Mouse (Mus musculus) midbrain, embryonic 11.5 days (tissue): ENCODE measurements around the gene Tmem141. TPM values are rescaled to one million over a fixed set of nuclear protein-coding genes. Genes with fewer than 3 reads are reported as not detected.

Experiments used
- ATAC-seq: fragments of 200-750 bp; cut with Nextera tagmentation; 2 replicates; pipeline ENCODE4 v1.8.0; 2017; ENCODE audit warnings: moderate TSS enrichment, moderate library complexity; ENCODE audit not compliant: low FRiP score
- DNase-seq: peaks from one replicate; pipeline ENCODE4 v3.0.0; 2015; ENCODE audit warnings: low spot score; ENCODE audit errors: missing footprints
- H3K27ac ChIP-seq: fragments of 300-500 bp; sonication (generic); 2 replicates; pipeline ENCODE4 v1.5.1; 2014; ENCODE audit warnings: low read depth, low read length
- H3K27me3 ChIP-seq: fragments of 300-500 bp; sonication (generic); 2 replicates; pipeline ENCODE4 v1.6.1; 2014; ENCODE audit warnings: mild to moderate bottlenecking, low read length, moderate library complexity, mixed read lengths; ENCODE audit not compliant: control insufficient read depth, insufficient read depth
- H3K36me3 ChIP-seq: fragments of 300-500 bp; sonication (generic); 2 replicates; pipeline ENCODE4 v1.6.1; 2014; ENCODE audit warnings: mild to moderate bottlenecking, low read length, moderate library complexity, mixed read lengths; ENCODE audit not compliant: control insufficient read depth, insufficient read depth
- H3K4me1 ChIP-seq: fragments of 300-500 bp; sonication (generic); 2 replicates; pipeline ENCODE4 v1.6.1; 2014; ENCODE audit warnings: low read length; ENCODE audit not compliant: control insufficient read depth, insufficient read depth
- H3K4me2 ChIP-seq: fragments of 300-500 bp; sonication (generic); 2 replicates; pipeline ENCODE4 v1.6.1; 2014; ENCODE audit warnings: mild to moderate bottlenecking, moderate library complexity
- H3K4me3 ChIP-seq: fragments of 300-500 bp; sonication (generic); 2 replicates; pipeline ENCODE4 v1.5.1; 2014; ENCODE audit warnings: low read depth, low read length
- H3K9ac ChIP-seq: fragments of 300-500 bp; sonication (generic); 2 replicates; pipeline ENCODE4 v1.6.1; 2014; ENCODE audit warnings: low read length
- H3K9me3 ChIP-seq: fragments of 300-500 bp; sonication (generic); 2 replicates; pipeline ENCODE4 v1.6.1; 2016; ENCODE audit warnings: low read length; ENCODE audit not compliant: control insufficient read depth
- WGBS: fragments of 180-500 bp; shearing (Covaris S2); extraction: QIAGEN DNeasy Blood & Tissue Kit; methylation state at CpG from one replicate; pipeline ENCODE4 v1.1.7; 2014; 5-methylcytosine and 5-hydroxymethylcytosine counted together
- polyA plus RNA-seq: library from polyadenylated mRNA; unstranded; fragments of >200 nt; fragmentation: Nextera tagmentation; extraction: Ambion mirVana; gene quantifications from 2 replicates; pipeline ENCODE4 v1.2.1, GENCODE M21; 2014

Gene Tmem141
- 17.9 and 19.1 TPM in 2 replicates for polyA plus RNA-seq

DNA sequence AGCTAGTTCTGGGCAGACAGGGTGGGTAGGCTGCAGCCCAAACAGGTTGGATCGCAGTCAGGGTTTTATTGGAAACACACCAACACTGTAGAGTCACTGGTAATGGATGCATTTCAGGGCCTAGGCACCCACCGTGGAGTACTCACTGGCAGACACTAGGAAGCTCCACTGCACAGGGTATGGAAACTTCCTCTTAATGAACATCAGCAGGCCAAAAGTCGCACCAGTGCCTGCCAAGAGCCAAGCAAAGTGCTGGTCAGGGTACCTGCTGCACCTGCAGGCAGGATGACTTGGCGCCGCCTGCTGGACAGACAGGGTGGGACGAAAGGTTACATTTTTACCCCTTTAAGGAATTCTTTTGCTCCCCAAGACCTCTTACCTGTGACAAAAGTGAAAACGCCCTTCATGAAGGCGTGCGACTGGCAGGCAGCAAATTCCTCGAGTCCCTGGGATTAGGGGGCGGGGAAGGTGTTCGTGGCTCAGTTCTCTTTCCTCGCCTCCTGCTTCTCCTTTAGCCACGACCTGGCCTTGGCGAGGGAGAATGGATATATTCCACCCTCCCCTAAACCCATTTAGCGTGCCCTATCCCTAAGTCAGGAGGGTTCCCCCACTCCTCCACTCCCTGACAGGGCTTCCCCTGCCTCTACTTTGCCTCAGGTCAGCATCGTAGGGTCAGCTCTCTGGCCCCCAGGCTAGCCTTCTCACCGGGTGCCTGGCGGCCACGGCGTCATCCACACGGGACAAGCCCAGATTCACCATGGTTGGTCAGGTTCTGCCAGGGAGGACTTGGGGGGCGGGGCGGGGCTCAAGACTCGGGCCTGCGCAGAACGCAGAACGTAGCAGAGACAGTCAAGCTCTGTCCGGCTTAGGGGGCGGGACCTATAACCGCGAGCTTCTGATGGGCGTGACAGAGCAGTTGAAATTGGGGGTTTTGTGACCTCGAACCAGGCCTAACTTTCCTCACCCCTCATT is at the start of gene Tmem141:
TSS of gene Tmem141 (minus strand) at position 777 of the 972 bp plus-strand sequence.
- Histone ChIP-seq H3K9me3 (no peaks in the 10 kb centered on the region), H3K4me2 (peak within 1 kb of the TSS; percentile 58), H3K27ac (no peak within 1 kb of the TSS), H3K9ac (peak within 1 kb of the TSS; percentile 46), H3K27me3 (peaks cover 10% of the 10 kb centered on the region), H3K36me3 (no peaks in the 10 kb centered on the region), H3K4me1 (no peaks in the 10 kb centered on the region), H3K4me3 (peak within 1 kb of the TSS; percentile 35)
- DNase-seq (peak; percentile 97), ATAC-seq (peak; percentile 93)
- 5% methylated on average over 34 of the region's 34 CpGs for WGBS

DNA sequence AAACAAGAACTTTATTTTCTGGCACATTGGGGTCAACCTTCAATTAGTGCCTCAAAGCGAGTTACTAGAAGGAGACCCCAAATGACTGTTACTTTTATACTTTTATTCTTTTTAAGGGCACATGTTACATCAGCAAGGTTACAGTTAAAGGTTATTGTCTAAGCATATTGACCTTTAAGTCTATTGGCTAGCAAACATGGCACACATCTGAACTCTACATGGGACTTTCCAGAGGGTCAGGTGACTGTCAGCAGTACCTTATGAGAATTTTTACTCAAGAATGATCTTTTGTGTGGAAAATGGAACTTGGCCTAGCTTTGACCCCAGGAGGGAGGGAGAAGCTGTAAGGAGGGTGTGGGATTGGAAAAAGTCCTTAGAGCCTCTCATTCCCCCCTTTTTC is 44.7 kb upstream of the Tmem141 start:
- ATAC-seq: no peak
- 77% methylated on average over 1 of the region's 1 CpGs for whole genome bisulfite sequencing
- Histone ChIP-seq H3K9ac (no peak overlapping the region), H3K4me2 (no peak overlapping the region), H3K36me3 (no peaks in the 10 kb centered on the region), H3K27me3 (no peaks in the 10 kb centered on the region), H3K4me3 (no peak overlapping the region), H3K9me3 (no peaks in the 10 kb centered on the region), H3K4me1 (no peaks in the 10 kb centered on the region), H3K27ac (no peak overlapping the region)
- no peak for DNase-seq

DNA sequence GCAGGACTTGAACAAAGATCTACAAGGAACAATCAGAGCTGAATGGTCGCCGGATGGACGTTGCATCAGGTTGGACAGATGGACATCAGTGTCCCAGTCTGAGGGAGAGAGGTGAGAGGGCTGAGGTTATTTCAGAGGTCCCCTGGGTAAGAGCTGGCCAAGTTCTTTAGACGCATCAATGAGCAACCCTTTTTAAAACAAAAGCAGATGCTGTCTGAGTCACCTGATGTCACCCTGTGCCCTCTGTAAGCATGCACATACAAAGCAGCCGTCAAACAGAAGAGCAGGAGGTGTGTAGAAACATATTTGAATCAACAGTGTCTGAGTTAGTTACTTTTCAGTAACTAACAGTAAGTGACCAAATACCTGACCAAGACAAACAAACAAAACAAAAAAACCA is 42.3 kb upstream of the Tmem141 start:
- H3K27ac ChIP-seq: no peak overlapping the region
- H3K4me3 ChIP-seq: no peak overlapping the region
- H3K9me3 ChIP-seq: no peaks in the 10 kb centered on the region
- H3K4me2 ChIP-seq: no peak overlapping the region
- WGBS: 90% methylated on average over 5 of the region's 5 CpGs
- ATAC-seq (no peak), DNase-seq (no peak)
- no peaks in the 10 kb centered on the region for H3K36me3 ChIP-seq
- no peak overlapping the region for H3K9ac ChIP-seq
- H3K27me3 ChIP-seq: no peaks in the 10 kb centered on the region
- no peaks in the 10 kb centered on the region for H3K4me1 ChIP-seq

DNA sequence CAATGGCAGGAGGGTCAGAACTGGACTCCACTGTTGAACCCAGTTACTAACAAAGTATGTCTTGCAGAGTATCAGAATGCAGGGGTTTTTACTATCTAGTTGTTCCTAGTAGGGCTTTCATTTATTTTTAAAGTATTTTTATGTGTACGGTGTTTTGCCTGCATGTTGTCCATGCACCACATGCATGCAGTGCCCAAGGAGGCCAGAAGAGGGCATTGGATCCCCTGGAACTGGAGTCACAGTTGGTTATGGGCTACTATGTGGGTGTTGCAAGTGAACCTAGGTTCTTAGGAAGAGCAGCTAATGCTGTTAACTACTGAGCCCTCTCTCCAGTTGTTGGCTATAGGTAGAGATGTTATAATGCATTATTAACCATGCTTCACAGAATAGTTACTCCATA is 41.7 kb upstream of the Tmem141 start:
- H3K9me3 ChIP-seq: no peaks in the 10 kb centered on the region
- H3K4me2 ChIP-seq: no peak overlapping the region
- no peaks in the 10 kb centered on the region for H3K27me3 ChIP-seq
- ATAC-seq (no peak), DNase-seq (no peak)
- WGBS: 62% methylated on average over 1 of the region's 1 CpGs
- no peak overlapping the region for H3K27ac ChIP-seq
- no peaks in the 10 kb centered on the region for H3K4me1 ChIP-seq
- no peak overlapping the region for H3K9ac ChIP-seq
- no peak overlapping the region for H3K4me3 ChIP-seq
- H3K36me3 ChIP-seq: no peaks in the 10 kb centered on the region

DNA sequence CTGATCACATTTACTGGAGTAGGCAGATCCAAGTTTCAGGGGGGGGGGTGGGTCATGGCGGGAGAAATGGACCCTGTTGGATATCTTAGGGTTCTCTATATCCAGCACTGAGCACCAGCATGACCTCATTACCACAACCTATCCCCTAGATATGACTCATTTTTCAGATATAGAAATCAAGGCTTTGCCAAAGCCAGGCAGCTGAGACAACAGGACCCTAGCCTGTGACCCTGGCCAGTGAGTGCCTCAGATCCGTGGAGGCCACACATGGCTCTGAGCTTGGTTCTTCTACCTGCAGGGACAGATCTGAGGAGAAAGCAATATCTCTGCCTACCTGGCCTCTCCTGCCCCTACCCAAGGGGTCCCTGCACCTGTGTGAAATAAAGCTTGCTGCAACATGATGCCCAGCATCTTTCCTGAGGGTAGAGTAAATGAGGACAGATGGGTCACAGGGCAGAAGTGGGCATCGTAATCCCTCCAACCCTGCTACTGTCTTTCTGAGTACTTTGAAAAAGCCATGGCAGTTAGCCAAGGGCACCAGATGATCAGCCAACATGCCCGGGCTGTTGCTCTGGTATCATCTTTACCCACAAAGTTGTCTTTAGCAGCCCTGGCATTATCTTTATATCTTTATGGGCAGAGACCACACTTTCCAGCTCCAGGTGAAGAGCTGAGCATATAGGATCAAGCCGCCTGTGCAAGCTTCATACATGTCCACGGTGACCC is 39.6 kb upstream of the Tmem141 start:
- H3K36me3 ChIP-seq: no peaks in the 10 kb centered on the region
- ATAC-seq (no peak), DNase-seq (no peak)
- H3K4me3 ChIP-seq: no peak overlapping the region
- no peak overlapping the region for H3K9ac ChIP-seq
- H3K9me3 ChIP-seq: no peaks in the 10 kb centered on the region
- 90% methylated on average over 6 of the region's 6 CpGs for WGBS
- no peaks in the 10 kb centered on the region for H3K4me1 ChIP-seq
- H3K27me3 ChIP-seq: no peaks in the 10 kb centered on the region
- H3K27ac ChIP-seq: no peak overlapping the region
- H3K4me2 ChIP-seq: no peak overlapping the region

DNA sequence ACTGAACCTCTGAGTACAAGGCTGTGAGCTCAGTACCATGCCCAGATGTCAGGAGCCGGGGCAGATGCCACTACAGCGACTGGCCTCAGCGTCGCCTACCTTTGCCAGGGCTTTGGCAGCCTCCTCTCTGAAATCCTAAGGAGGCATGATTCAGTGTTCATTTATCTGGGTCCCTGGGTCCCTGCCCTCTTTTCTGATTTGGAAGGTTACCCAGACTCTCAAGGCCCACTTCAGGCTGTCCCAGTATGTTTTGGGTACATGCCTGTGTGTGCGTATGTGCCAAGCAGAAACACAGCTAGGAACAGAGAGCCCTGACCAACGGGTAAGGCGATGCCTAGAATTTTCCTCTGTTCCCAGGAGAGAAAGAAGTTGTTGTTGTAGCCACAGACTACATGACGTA is 38.5 kb upstream of the Tmem141 start:
- H3K4me1 ChIP-seq: no peaks in the 10 kb centered on the region
- H3K27ac ChIP-seq: no peak overlapping the region
- H3K27me3 ChIP-seq: no peaks in the 10 kb centered on the region
- no peak overlapping the region for H3K4me2 ChIP-seq
- no peak for DNase-seq
- no peaks in the 10 kb centered on the region for H3K36me3 ChIP-seq
- no peak for ATAC-seq
- H3K9me3 ChIP-seq: no peaks in the 10 kb centered on the region
- 94% methylated on average over 8 of the region's 8 CpGs for WGBS
- H3K4me3 ChIP-seq: no peak overlapping the region
- no peak overlapping the region for H3K9ac ChIP-seq

DNA sequence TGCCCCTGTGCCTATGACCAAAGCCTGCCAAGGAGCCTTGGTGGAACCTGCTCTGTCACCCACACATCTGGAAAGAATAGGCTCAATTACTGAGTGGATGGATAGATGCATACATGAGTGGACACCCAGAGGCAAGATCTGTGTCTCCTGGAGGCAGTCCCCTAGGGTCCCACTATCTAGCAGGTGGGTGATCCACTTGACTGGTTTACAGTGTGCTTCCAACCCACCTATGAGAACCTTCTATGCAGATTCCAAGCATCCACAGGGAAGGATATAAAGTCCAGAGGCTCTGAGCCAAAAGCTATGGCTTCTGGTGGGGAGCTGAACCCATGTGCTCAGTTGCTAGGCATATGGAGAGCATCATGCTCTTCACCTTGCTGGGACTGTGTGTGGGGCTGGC is 35.8 kb upstream of the Tmem141 start, which contains the start of gene Lcn5:
TSS of gene Lcn5 (plus strand) at position 301 of the 400 bp plus-strand sequence.
- H3K9ac ChIP-seq: no peak within 1 kb of the TSS
- no peak within 1 kb of the TSS for H3K4me3 ChIP-seq
- ATAC-seq (no peak), DNase-seq (no peak)
- no peak within 1 kb of the TSS for H3K4me2 ChIP-seq
- H3K27ac ChIP-seq: no peak within 1 kb of the TSS
- H3K4me1 ChIP-seq: no peaks in the 10 kb centered on the region
- H3K9me3 ChIP-seq: no peaks in the 10 kb centered on the region
- H3K27me3 ChIP-seq: no peaks in the 10 kb centered on the region
- no peaks in the 10 kb centered on the region for H3K36me3 ChIP-seq

DNA sequence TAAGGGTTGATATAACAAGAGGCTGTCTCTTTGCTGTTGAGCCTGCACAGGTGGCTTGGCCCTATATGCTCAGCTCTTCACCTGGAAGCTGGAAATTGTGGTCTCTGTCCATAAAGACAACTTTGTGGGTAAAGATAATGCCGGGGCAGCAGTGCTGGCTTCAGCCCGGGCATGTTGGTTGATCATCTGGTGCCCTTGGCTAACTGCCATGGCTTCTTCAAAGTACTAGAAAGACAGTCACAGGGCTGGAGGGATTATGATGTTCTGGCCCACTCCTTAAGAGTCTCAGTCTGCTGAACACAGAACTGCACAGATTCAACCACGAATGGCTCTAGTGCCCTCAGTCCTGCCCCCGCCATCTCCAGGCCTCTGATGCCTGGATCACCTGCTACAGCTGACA is 35.4 kb upstream of the Tmem141 start:
- no peak overlapping the region for H3K27ac ChIP-seq
- no peak overlapping the region for H3K4me3 ChIP-seq
- no peaks in the 10 kb centered on the region for H3K27me3 ChIP-seq
- no peak for ATAC-seq
- no peak overlapping the region for H3K4me2 ChIP-seq
- no peak for DNase-seq
- H3K36me3 ChIP-seq: no peaks in the 10 kb centered on the region
- no peaks in the 10 kb centered on the region for H3K4me1 ChIP-seq
- H3K9ac ChIP-seq: no peak overlapping the region
- H3K9me3 ChIP-seq: no peaks in the 10 kb centered on the region
- 96% methylated on average over 4 of the region's 4 CpGs for WGBS

DNA sequence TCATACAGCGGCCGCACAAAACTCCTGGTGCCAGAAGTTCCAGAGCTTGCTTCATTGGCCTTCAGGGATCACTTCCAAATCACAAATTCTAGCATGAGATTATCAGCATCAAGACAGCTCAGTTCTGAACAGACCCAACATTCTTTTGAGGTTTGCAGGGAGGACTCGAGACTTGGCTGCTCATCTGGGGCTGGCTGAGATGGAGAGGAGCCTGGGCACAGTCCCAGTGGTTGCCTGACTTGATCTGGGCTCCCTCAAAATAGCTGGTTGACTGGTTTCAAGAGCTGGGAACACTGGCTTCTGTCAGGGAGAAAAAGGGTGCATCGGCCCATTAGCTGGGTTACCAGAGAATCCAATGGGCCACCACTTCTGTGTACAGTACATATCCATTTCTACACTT is 34.9 kb upstream of the Tmem141 start:
- ATAC-seq: no peak
- H3K9ac ChIP-seq: no peak overlapping the region

More for the DNA sequence above, 34.9 kb upstream of the Tmem141 start:
- Histone ChIP-seq H3K9me3 (no peaks in the 10 kb centered on the region), H3K4me1 (no peaks in the 10 kb centered on the region), H3K36me3 (no peaks in the 10 kb centered on the region), H3K27ac (no peak overlapping the region), H3K27me3 (no peaks in the 10 kb centered on the region), H3K4me3 (no peak overlapping the region), H3K4me2 (no peak overlapping the region)
- DNase-seq: no peak
- WGBS: 87% methylated on average over 4 of the region's 4 CpGs
